Mouse (Mus musculus): ENCODE data around the gene Ndfip2. TPM values are rescaled to one million over a fixed set of nuclear protein-coding genes. Genes with fewer than 3 reads are reported as not detected.

Ndfip2 gene
- total and polyA plus RNA-seq, 2 experiments from 2014 or later, result 39.2 to 67.7 TPM

DNA sequence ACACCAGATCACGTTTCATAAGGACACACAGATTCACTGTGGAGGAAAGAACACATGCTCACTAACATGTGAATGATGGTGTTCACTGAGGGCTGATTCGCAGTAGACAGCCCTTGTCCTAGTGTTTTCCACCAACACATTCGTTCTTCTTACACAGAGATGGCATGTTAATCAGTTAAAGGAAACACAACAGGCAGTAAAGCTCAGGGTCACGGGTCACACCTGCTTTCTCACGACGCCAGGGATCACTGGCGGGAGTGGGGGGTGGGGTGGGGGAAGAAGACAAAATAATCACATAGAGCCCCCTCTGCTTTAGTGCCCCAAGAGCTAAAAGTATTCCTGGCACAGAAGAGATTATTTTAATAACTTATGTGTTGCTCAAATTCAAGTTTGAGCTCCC, 5.1 kb upstream of the Ndfip2 start:
- Histone ChIP-seq H3K27ac (ENCODE audit: low read depth) (no peak overlapping the region), H3K4me2 (ENCODE audit: low read depth, low read length) (no peak overlapping the region), H3K9ac (replicated peaks; ENCODE audit: low read depth, low read length) (no peak overlapping the region), H3K4me1 (ENCODE audit: control insufficient read depth, insufficient read depth) (peaks cover 5% of the 10 kb centered on the region; the same call in 1 of the 2 replicates), H3K27me3 (ENCODE audit: control insufficient read depth, insufficient read depth, low read length) (no peaks in the 10 kb centered on the region), H3K36me3 (replicated peaks; ENCODE audit: control insufficient read depth, insufficient read depth, low read length) (no peaks in the 10 kb centered on the region), H3K4me3 (ENCODE audit: low read depth, low read length) (no peak overlapping the region), H3K9me3 (replicated peaks; ENCODE audit: control insufficient read depth, low read length) (no peaks in the 10 kb centered on the region)
- TF ChIP-seq CTCF (IDR thresholded peaks at IDR 0.05; ENCODE audit: low read depth), result no peak
- no peak for TF ChIP-seq EP300 (IDR thresholded peaks at IDR 0.05; ENCODE audit: low read depth)
- DNase-seq (ENCODE audit: low spot score) (no peak), ATAC-seq (ENCODE audit: insufficient read depth, low read depth) (no peak)
- WGBS, result 54% methylated on average over 7 of the region's 7 CpGs

DNA sequence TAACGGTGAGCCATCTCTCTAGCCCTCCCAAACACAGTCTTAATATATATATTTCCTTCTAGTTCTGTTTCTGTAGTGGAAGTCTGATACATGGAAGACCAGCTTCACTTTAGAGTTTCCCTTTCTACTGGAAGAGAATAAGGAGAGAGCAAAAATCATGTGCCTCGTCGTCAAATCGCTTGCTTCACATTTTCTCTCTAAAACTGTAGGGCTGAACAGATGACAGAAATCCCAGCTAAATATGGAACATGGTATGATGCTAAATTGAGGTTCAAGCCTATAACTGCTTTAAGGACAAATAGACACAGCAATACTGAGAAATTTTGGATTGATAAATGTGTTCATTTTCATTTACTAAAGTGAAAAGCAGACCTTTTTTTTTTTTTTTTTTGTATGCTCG, 4.0 kb upstream of the Ndfip2 start:
- Histone ChIP-seq H3K9me3 (replicated peaks; ENCODE audit: control insufficient read depth, low read length) (no peaks in the 10 kb centered on the region), H3K4me3 (ENCODE audit: low read depth, low read length) (no peak overlapping the region), H3K9ac (replicated peaks; ENCODE audit: low read depth, low read length) (no peak overlapping the region), H3K4me2 (ENCODE audit: low read depth, low read length) (no peak overlapping the region), H3K27ac (ENCODE audit: low read depth) (no peak overlapping the region), H3K27me3 (ENCODE audit: control insufficient read depth, insufficient read depth, low read length) (no peaks in the 10 kb centered on the region), H3K4me1 (ENCODE audit: control insufficient read depth, insufficient read depth) (peaks cover 5% of the 10 kb centered on the region; the same call in 1 of the 2 replicates), H3K36me3 (replicated peaks; ENCODE audit: control insufficient read depth, insufficient read depth, low read length) (no peaks in the 10 kb centered on the region)
- 80% methylated on average over 5 of the region's 5 CpGs for WGBS
- no peak for DNase-seq (ENCODE audit: low spot score)
- TF ChIP-seq CTCF (IDR thresholded peaks at IDR 0.05; ENCODE audit: low read depth) (no peak), EP300 (IDR thresholded peaks at IDR 0.05; ENCODE audit: low read depth) (no peak)
- ATAC-seq (ENCODE audit: insufficient read depth, low read depth), result no peak

DNA sequence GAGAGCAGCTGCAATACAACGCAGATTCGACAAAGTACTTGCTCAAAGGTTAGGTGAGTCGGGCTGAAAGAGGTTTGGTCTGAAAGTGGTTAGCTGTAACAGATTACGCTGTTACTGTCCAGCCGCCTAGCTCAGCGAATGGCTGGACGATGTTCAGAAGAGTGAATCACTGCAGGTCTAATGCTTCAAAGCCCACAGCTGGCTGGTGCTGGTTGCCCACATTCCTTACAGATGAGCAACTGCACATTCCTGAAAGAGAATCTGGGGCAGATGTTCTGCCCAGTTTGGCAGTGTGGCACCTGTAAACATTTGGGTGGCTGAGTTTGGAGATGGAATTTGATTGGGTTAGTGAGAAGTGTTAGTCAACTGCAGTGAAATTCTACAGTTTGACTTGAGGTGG, 2.8 kb upstream of the Ndfip2 start:
- ATAC-seq (ENCODE audit: insufficient read depth, low read depth) (no peak), DNase-seq (ENCODE audit: low spot score) (no peak)

DNA sequence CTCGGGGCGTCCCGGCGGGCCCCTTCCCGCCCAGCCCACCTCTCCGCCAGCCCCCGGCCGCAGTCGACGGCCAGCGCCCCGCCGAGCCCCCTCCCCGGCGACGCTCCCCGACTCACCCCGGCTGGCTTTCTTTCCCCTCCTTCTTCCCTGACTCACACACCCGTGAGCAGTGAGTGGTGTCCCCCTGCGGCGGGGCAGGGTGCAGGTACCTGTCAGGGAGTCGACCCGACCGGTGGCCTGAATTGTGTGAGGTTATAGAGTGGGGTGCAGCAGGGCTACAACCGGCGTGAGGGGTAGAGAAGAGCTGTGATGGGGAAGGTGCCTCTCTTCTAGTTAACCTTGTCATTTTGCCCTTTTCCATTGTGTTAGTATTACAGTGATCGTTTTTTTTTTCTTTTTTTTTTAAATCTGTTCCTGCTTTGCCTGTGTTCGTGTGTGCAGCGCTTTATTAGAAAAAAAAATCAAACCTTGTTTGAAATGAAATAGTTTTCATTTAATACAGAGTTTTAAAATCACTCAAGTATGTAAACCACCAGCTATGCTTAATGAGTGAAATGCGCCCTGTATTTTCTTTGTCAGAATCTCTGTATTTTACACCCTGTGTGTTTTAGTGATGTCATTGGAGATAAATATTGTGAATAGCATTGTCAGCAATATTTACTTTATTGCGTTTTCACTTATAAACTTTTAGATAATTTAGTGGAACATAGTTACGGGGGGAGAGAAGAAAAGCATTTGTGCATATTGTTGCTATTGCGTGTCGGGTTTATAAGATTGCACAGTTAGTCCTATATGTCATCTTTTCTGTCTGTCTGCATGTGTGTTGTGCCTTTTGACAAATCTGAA, 885 bp downstream of the Ndfip2 start:
- no peaks in the 10 kb centered on the region for H3K36me3 ChIP-seq (replicated peaks; ENCODE audit: control insufficient read depth, insufficient read depth, low read length)
- peak overlapping the region; percentile 97 for H3K9ac ChIP-seq (replicated peaks; ENCODE audit: low read depth, low read length)
- WGBS, result 10% methylated on average over 30 of the region's 34 CpGs
- TF ChIP-seq EP300 (IDR thresholded peaks at IDR 0.05; ENCODE audit: low read depth), result no peak
- TF ChIP-seq CTCF (IDR thresholded peaks at IDR 0.05; ENCODE audit: low read depth), result 0 out of 2 replicates have a peak, but pooled peaks have one; percentile 2
- peak; percentile 68 for ATAC-seq (ENCODE audit: insufficient read depth, low read depth)
- peaks cover 5% of the 10 kb centered on the region; the same call in 1 of the 2 replicates for H3K4me1 ChIP-seq (ENCODE audit: control insufficient read depth, insufficient read depth)
- H3K27me3 ChIP-seq (ENCODE audit: control insufficient read depth, insufficient read depth, low read length), result no peaks in the 10 kb centered on the region
- H3K9me3 ChIP-seq (replicated peaks; ENCODE audit: control insufficient read depth, low read length), result no peaks in the 10 kb centered on the region
- H3K4me3 ChIP-seq (ENCODE audit: low read depth, low read length), result peak overlapping the region; percentile 91
- H3K27ac ChIP-seq (ENCODE audit: low read depth), result peak overlapping the region; percentile 95
- peak overlapping the region; percentile 65 for H3K4me2 ChIP-seq (ENCODE audit: low read depth, low read length)
- peak; percentile 36 for DNase-seq (ENCODE audit: low spot score)

More for the DNA sequence above, 2.8 kb upstream of the Ndfip2 start:
- Histone ChIP-seq H3K4me1 (ENCODE audit: control insufficient read depth, insufficient read depth) (peaks cover 5% of the 10 kb centered on the region; the same call in 1 of the 2 replicates), H3K9ac (replicated peaks; ENCODE audit: low read depth, low read length) (no peak overlapping the region), H3K27me3 (ENCODE audit: control insufficient read depth, insufficient read depth, low read length) (no peaks in the 10 kb centered on the region), H3K36me3 (replicated peaks; ENCODE audit: control insufficient read depth, insufficient read depth, low read length) (no peaks in the 10 kb centered on the region), H3K27ac (ENCODE audit: low read depth) (no peak overlapping the region), H3K4me2 (ENCODE audit: low read depth, low read length) (no peak overlapping the region), H3K9me3 (replicated peaks; ENCODE audit: control insufficient read depth, low read length) (no peaks in the 10 kb centered on the region), H3K4me3 (ENCODE audit: low read depth, low read length) (no peak overlapping the region)
- no peak for TF ChIP-seq CTCF (IDR thresholded peaks at IDR 0.05; ENCODE audit: low read depth)
- no peak for TF ChIP-seq EP300 (IDR thresholded peaks at IDR 0.05; ENCODE audit: low read depth)
- 59% methylated on average over 7 of the region's 7 CpGs for WGBS

DNA sequence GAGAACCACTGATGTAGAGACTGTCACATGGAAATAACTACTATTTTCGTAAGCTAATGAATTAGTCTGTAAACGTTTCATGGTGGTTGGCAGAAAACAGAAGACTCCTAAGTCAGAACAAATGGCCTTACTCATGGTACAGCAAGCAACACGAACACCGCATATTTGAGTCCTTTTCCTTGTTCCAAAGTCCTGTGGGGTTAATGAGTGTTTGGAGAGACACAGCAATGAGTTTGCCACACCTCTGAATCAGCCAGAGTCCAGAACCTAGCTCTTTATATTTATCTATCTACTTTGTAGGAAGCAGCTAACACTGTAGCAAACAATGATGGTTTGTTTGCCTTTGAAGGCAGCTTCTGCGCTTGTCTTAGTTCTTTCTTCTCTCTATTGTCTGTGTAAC, 4.5 kb downstream of the Ndfip2 start:
- no peak overlapping the region for H3K9ac ChIP-seq (replicated peaks; ENCODE audit: low read depth, low read length)
- 68% methylated on average over 5 of the region's 5 CpGs for WGBS
- no peak overlapping the region for H3K4me2 ChIP-seq (ENCODE audit: low read depth, low read length)
- no peaks in the 10 kb centered on the region for H3K9me3 ChIP-seq (replicated peaks; ENCODE audit: control insufficient read depth, low read length)
- TF ChIP-seq EP300 (IDR thresholded peaks at IDR 0.05; ENCODE audit: low read depth), result no peak
- TF ChIP-seq CTCF (IDR thresholded peaks at IDR 0.05; ENCODE audit: low read depth), result no peak
- no peak overlapping the region for H3K27ac ChIP-seq (ENCODE audit: low read depth)
- H3K4me3 ChIP-seq (ENCODE audit: low read depth, low read length), result no peak overlapping the region
- ATAC-seq (ENCODE audit: insufficient read depth, low read depth) (no peak), DNase-seq (ENCODE audit: low spot score) (no peak)
- H3K36me3 ChIP-seq (replicated peaks; ENCODE audit: control insufficient read depth, insufficient read depth, low read length), result no peaks in the 10 kb centered on the region
- H3K4me1 ChIP-seq (ENCODE audit: control insufficient read depth, insufficient read depth), result peaks cover 4% of the 10 kb centered on the region; the same call in 1 of the 2 replicates
- H3K27me3 ChIP-seq (ENCODE audit: control insufficient read depth, insufficient read depth, low read length), result no peaks in the 10 kb centered on the region

Measured in heart, postnatal 0 days (tissue).